Mouse (Mus musculus) liver, embryonic 12.5 days (tissue): Measurements from ENCODE around the gene Smco3. TPM values are rescaled to one million over a fixed set of nuclear protein-coding genes. Genes with fewer than 3 reads are reported as not detected.

Experiments used
- ATAC-seq: fragments of 200-750 bp; cut with Nextera tagmentation; 2 replicates; pipeline ENCODE4 v1.8.0; 2017; ENCODE audit warnings: moderate number of reproducible peaks, mild to moderate bottlenecking, moderate library complexity
- H3K27ac ChIP-seq: fragments of 300-500 bp; sonication (generic); 2 replicates; pipeline ENCODE4 v1.5.1; 2016; ENCODE audit warnings: mild to moderate bottlenecking
- H3K27me3 ChIP-seq: fragments of 300-500 bp; sonication (generic); replicated peaks from 2 replicates; pipeline ENCODE4 v1.6.1; 2016; ENCODE audit warnings: mild to moderate bottlenecking, moderate library complexity
- H3K36me3 ChIP-seq: fragments of 300-500 bp; sonication (generic); 2 replicates; pipeline ENCODE4 v1.6.1; 2016; ENCODE audit warnings: mild to moderate bottlenecking, moderate library complexity
- H3K4me1 ChIP-seq: fragments of 300-500 bp; sonication (generic); 2 replicates; pipeline ENCODE4 v1.6.1; 2016
- H3K4me2 ChIP-seq: fragments of 300-500 bp; sonication (generic); 2 replicates; pipeline ENCODE4 v1.6.1; 2016; ENCODE audit warnings: mild to moderate bottlenecking, moderate library complexity
- H3K4me3 ChIP-seq: fragments of 300-500 bp; sonication (generic); 2 replicates; pipeline ENCODE4 v1.5.1; 2016; ENCODE audit warnings: mild to moderate bottlenecking, moderate library complexity
- H3K9ac ChIP-seq: fragments of 300-500 bp; sonication (generic); 2 replicates; pipeline ENCODE4 v1.6.1; 2016; ENCODE audit warnings: mild to moderate bottlenecking, moderate library complexity
- H3K9me3 ChIP-seq: fragments of 300-500 bp; sonication (generic); replicated peaks from 2 replicates; pipeline ENCODE4 v1.6.1; 2016; ENCODE audit warnings: mild to moderate bottlenecking, moderate library complexity
- WGBS: fragments of 180-500 bp; shearing (Covaris S2); methylation state at CpG from one replicate; pipeline ENCODE4 v1.1.7; 2016; ENCODE audit not compliant: insufficient replicate concordance; 5-methylcytosine and 5-hydroxymethylcytosine counted together
- microRNA-seq: library from miRNA; unstranded; fragments of <30 nt; microRNA quantifications from one replicate; pipeline ENCODE4, GENCODE M21; 2017
- polyA plus RNA-seq: library from polyadenylated mRNA; unstranded; fragments of >200 nt; fragmentation: Nextera tagmentation; extraction: Ambion mirVana; gene quantifications from 2 replicates; pipeline ENCODE4 v1.2.1, GENCODE M21; 2016

The Smco3 gene
- polyA plus RNA-seq, 1 experiment from 2014 or later = not detected

GRCm38 (mm10) chr6:136782761-136783160 is 52.5 kb downstream of the Smco3 start:
- Histone ChIP-seq H3K9me3 (no peaks in the 10 kb centered on the region), H3K27me3 (peaks cover 7% of the 10 kb centered on the region; the same call in 1 of the 2 replicates), H3K27ac (no peak overlapping the region), H3K9ac (no peak overlapping the region), H3K4me1 (no peaks in the 10 kb centered on the region), H3K36me3 (no peaks in the 10 kb centered on the region), H3K4me2 (no peak overlapping the region), H3K4me3 (no peak overlapping the region)
- WGBS = 72% methylated on average over 9 of the region's 9 CpGs
- no peak for ATAC-seq

DNA sequence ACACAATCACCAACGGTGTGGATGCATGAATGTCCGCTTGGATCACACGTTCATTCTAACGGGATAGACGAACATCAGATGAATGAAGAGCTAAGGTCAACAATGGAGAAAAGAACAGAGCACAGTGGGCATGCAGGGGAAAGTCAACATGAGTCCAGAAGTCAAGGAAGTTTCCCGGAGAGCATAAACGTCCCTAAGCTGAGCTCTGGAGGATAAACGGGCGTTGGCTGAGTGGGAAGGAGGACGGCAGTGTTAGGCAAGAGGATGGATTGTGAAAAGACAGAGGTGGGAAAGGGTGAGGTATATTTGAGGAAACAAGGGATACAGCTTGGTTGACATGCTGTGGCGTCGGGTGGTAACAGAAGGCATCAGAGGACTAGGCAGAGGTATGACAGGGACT is 53.1 kb downstream of the Smco3 start:
- H3K4me1 ChIP-seq = no peaks in the 10 kb centered on the region
- no peak overlapping the region for H3K4me2 ChIP-seq
- no peak overlapping the region for H3K9ac ChIP-seq
- no peak overlapping the region for H3K4me3 ChIP-seq
- ATAC-seq = no peak
- WGBS = 77% methylated on average over 12 of the region's 12 CpGs
- H3K27ac ChIP-seq = no peak overlapping the region
- peaks cover 7% of the 10 kb centered on the region; the same call in 1 of the 2 replicates for H3K27me3 ChIP-seq
- no peaks in the 10 kb centered on the region for H3K36me3 ChIP-seq
- no peaks in the 10 kb centered on the region for H3K9me3 ChIP-seq

DNA sequence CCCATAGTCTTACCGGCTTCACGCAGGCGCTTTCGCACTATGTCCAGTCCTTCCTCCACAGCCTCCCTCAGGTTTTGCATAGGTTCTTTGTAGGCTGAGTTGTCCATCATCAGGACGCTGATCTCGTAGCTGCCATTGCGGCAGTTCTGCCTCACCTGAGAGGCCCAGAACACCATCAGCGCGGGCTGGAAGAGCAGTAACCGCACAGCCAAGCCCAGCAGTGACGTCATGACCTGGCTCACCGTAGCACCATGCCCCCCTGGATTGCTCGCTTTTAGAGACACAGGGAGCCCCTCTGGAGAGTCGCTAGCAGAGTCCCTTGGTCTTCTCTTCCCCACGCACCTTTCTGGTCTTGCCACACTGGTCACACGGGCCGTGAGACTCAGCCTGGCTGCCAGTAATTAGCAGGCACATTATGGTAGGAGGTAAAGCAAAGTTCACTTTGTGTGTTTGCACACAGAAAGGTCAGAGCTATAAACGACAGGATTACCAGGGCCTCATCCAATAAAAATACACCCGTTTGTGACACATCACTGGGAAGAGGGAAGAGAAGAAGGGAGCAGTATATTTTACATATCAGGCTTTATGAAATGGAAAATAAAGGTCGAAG is 53.8 kb downstream of the Smco3 start, which contains the start of gene Gucy2c:
TSS of gene Gucy2c (minus strand) at position 389 of the 610 bp plus-strand sequence.
- no peaks in the 10 kb centered on the region for H3K36me3 ChIP-seq
- ATAC-seq = no peak
- H3K4me1 ChIP-seq = no peaks in the 10 kb centered on the region
- H3K27ac ChIP-seq = no peak within 1 kb of the TSS
- WGBS = 72% methylated on average over 20 of the region's 20 CpGs
- H3K9ac ChIP-seq = no peak within 1 kb of the TSS
- peaks cover 7% of the 10 kb centered on the region; the same call in 1 of the 2 replicates for H3K27me3 ChIP-seq
- H3K4me3 ChIP-seq = no peak within 1 kb of the TSS
- no peak within 1 kb of the TSS for H3K4me2 ChIP-seq
- no peaks in the 10 kb centered on the region for H3K9me3 ChIP-seq

Small RNA genes within 50 kb of the gene (microRNA-seq; reads per million reads assigned to microRNA genes)
- not detected for gene Gm44364

Other genes with a start within 250 kb of the Smco3 start
- 1.7 and 2.0 TPM in 2 replicates for gene Plbd1, start 173.5 kb downstream of the Smco3 start, polyA plus RNA-seq
- gene Gucy2c, start 53.7 kb downstream of the Smco3 start, polyA plus RNA-seq = 0.07 TPM in 1 of 2 replicates, not detected in the other
- 0.92 and 1.0 TPM in 2 replicates for gene Hist4h4, start 31.0 kb downstream of the Smco3 start, polyA plus RNA-seq
- gene H2afj, start 27.2 kb downstream of the Smco3 start, polyA plus RNA-seq = 196 and 207 TPM in 2 replicates
- 1.2 and 1.3 TPM in 2 replicates for gene BC049715, start 7.8 kb downstream of the Smco3 start, polyA plus RNA-seq
- gene Wbp11, start 7.2 kb downstream of the Smco3 start, polyA plus RNA-seq = 95.0 and 97.3 TPM in 2 replicates
- gene Art4, start 22.3 kb upstream of the Smco3 start, polyA plus RNA-seq = 26.3 and 27.0 TPM in 2 replicates
- gene Mgp, start 40.4 kb upstream of the Smco3 start, polyA plus RNA-seq = 4.3 and 7.4 TPM in 2 replicates
- 0.27 and 0.43 TPM in 2 replicates for gene Erp27, start 86.7 kb upstream of the Smco3 start, polyA plus RNA-seq
- gene Pde6h, start 88.4 kb upstream of the Smco3 start, polyA plus RNA-seq = not detected in 2 replicates
- gene Arhgdib, start 106.4 kb upstream of the Smco3 start, polyA plus RNA-seq = 120 and 122 TPM in 2 replicates